Comparison of ENCODE assay signal across 32 mouse cellular contexts in genomic region chr8:7796156-7796555, GRCm38 (mm10).
"Had no signal": no experiment of that assay in that cellular context is flagged by ENCODE, and none has a peak within 500 bp of the region (broad histone marks: within the 10 kb centered on the region; RNA-seq: fewer than 3 reads in every experiment).

No protein-coding gene starts in this region.

- H3K4me1 ChIP-seq: limb, embryonic 10.5 days; limb, embryonic 12.5 days; limb, embryonic 13.5 days; limb, embryonic 15.5 days; liver, embryonic 12.5 days; liver, embryonic 13.5 days; liver, embryonic 15.5 days; lung, embryonic 15.5 days; megakaryocyte, embryonic 14.5 days; midbrain, embryonic 10.5 days; midbrain, embryonic 12.5 days; midbrain, embryonic 13.5 days; midbrain, embryonic 15.5 days had no signal

- ATAC-seq: liver, embryonic 12.5 days; liver, postnatal 0 days; lung, postnatal 0 days; midbrain, embryonic 13.5 days; midbrain, embryonic 15.5 days; midbrain, embryonic 16.5 days had no signal

- H3K4me3 ChIP-seq: left cerebral cortex, adult 2 months; limb, embryonic 10.5 days; limb, embryonic 12.5 days; limb, embryonic 13.5 days; limb, embryonic 15.5 days; liver, embryonic 12.5 days; liver, embryonic 13.5 days; liver, embryonic 15.5 days; lung, embryonic 15.5 days; megakaryocyte, embryonic 14.5 days; midbrain, embryonic 10.5 days; midbrain, embryonic 12.5 days; midbrain, embryonic 13.5 days; midbrain, embryonic 15.5 days; myocyte had no signal

- H3K27me3 ChIP-seq: limb, embryonic 12.5 days; limb, embryonic 13.5 days; limb, embryonic 15.5 days; liver, embryonic 12.5 days; liver, embryonic 13.5 days; liver, embryonic 15.5 days; lung, embryonic 15.5 days; megakaryocyte, embryonic 14.5 days; midbrain, embryonic 12.5 days; midbrain, embryonic 13.5 days; midbrain, embryonic 15.5 days had no signal

- H3K27ac ChIP-seq: left cerebral cortex, adult 2 months; limb, embryonic 10.5 days; limb, embryonic 12.5 days; limb, embryonic 13.5 days; limb, embryonic 15.5 days; liver, embryonic 12.5 days; liver, embryonic 13.5 days; liver, embryonic 14.5 days; liver, embryonic 15.5 days; lung, embryonic 15.5 days; macrophage; midbrain, embryonic 10.5 days; midbrain, embryonic 12.5 days; midbrain, embryonic 13.5 days; midbrain, embryonic 15.5 days had no signal

- H3K9ac ChIP-seq: limb, embryonic 12.5 days; limb, embryonic 13.5 days; limb, embryonic 15.5 days; liver, embryonic 12.5 days; liver, embryonic 13.5 days; liver, embryonic 14.5 days; liver, embryonic 15.5 days; liver, postnatal 0 days; lung, embryonic 14.5 days; lung, embryonic 15.5 days; midbrain, embryonic 12.5 days; midbrain, embryonic 13.5 days; midbrain, embryonic 15.5 days had no signal

- DNase-seq: left cerebral cortex, postnatal 4 days; liver; liver, embryonic 13.5 days; liver, postnatal 0 days; lung, adult 18-20 months; lung, adult 2 months; lung, embryonic 14.5 days; lung, postnatal 10 days; lung, postnatal 14 days; lung, postnatal 36 days; lung, postnatal 4 days; midbrain, embryonic 14.5 days had no signal

- H3K36me3 ChIP-seq: limb, embryonic 10.5 days; limb, embryonic 12.5 days; limb, embryonic 13.5 days; limb, embryonic 15.5 days; liver, embryonic 12.5 days; liver, embryonic 13.5 days; liver, embryonic 15.5 days; lung, embryonic 15.5 days; midbrain, embryonic 10.5 days; midbrain, embryonic 12.5 days; midbrain, embryonic 13.5 days; midbrain, embryonic 15.5 days had no signal

- H3K9me3 ChIP-seq: limb, embryonic 10.5 days; limb, embryonic 12.5 days; limb, embryonic 13.5 days; limb, embryonic 15.5 days; liver, embryonic 12.5 days; liver, embryonic 13.5 days; liver, embryonic 15.5 days; lung, embryonic 15.5 days; megakaryocyte, embryonic 14.5 days; midbrain, embryonic 10.5 days; midbrain, embryonic 12.5 days; midbrain, embryonic 13.5 days; midbrain, embryonic 15.5 days had no signal

- H3K4me2 ChIP-seq: limb, embryonic 12.5 days; limb, embryonic 13.5 days; limb, embryonic 15.5 days; liver, embryonic 11.5 days; liver, embryonic 12.5 days; liver, embryonic 13.5 days; liver, embryonic 15.5 days; lung, embryonic 14.5 days; lung, embryonic 15.5 days; midbrain, embryonic 11.5 days; midbrain, embryonic 12.5 days; midbrain, embryonic 13.5 days; midbrain, embryonic 15.5 days had no signal
